Mouse (Mus musculus) cerebral cortex, adult 2 months (tissue): ENCODE results near the gene Olfr430.

Experiments used
- WGBS: fragments of 180-500 bp; shearing (Covaris S2); methylation state at CpG from one replicate; pipeline ENCODE4 v1.1.7; 2018; 5-methylcytosine and 5-hydroxymethylcytosine counted together

Gene Olfr430

DNA sequence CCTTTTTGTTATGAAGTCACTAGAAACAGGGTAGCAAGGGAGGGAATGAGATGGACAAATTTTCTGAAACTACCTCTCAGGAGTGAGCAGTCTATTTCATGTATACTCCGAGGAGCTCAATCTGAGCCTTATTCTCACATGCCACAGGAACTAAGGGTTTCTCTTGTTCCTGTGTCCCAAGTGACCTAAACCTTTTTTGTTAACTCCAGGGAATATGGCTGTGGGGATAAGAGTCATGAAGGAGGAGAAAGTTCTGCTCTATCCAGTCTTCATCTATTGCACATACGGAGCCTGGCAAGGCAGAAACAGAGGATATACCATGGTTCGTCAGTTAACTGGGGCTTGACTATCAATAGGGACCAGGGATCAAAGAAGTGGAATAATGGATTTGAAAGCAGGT lies at the start of gene Olfr430:
TSS of gene Olfr430 (plus strand) at position 301 of the 400 bp plus-strand sequence.
- 85% methylated on average over 3 of the region's 3 CpGs for WGBS

DNA sequence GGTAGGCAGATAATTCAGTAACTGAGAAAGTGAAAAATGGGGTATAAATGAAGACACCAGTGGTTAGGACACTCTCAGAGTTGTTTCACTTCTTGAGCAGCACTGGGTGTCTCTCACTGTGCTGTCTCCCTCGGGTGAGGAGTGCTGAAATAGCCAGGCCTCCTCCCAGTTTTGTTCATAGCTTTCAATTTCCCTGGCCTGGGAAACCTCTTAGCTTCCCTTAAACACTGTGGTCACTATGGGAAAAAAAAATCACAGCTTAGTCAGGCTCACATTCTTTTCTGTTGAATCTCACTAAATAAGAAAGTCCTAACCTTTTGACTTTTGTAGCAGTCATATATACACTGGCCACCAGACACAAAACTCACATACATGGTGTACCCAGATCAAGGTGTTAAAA lies 34.7 kb upstream of the Olfr430 start, which contains the start of gene Ifi205:
TSS of gene Ifi205 (minus strand) at position 113 of the 400 bp plus-strand sequence.
- 40% methylated on average over 1 of the region's 1 CpGs for WGBS

DNA sequence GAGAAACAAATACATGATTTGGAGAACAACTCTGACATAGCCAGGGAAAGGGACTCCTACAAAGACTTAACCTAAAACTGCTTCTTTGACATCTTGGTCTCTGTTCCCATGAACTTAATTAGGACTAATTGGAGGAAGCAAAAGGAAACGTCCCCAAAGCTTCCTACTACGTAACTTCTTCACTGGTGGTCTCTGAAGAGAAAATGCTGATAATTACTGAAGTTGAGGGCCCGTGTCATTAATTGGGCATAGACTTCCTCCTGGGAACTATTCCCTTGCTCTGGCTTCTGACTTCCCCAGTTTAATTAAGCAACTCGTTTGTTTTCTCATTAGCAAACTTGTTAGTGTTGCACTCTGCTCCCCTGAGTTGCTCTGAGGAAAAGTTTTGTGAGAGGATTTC lies 30.6 kb upstream of the Olfr430 start:
- 54% methylated on average over 4 of the region's 4 CpGs for WGBS

DNA sequence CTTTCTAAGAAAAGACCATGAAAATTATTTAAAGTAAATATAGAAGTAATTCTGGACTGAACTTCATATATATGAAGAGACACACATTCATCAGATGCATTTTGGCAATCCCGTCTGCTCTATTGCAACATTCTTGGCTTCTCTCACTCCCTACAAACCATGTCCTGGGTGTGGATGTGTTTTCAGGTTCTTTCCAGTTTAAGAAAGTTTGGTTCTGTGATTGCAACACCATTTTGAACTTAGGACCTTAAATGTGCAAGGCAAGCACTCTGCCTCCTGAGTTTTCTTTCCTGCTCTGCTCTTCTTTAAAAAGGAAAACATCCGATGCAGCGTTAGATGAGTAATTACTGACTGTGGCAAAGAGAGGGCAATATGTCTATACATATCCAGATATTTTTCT lies 27.9 kb upstream of the Olfr430 start:
- WGBS: 92% methylated on average over 3 of the region's 3 CpGs

DNA sequence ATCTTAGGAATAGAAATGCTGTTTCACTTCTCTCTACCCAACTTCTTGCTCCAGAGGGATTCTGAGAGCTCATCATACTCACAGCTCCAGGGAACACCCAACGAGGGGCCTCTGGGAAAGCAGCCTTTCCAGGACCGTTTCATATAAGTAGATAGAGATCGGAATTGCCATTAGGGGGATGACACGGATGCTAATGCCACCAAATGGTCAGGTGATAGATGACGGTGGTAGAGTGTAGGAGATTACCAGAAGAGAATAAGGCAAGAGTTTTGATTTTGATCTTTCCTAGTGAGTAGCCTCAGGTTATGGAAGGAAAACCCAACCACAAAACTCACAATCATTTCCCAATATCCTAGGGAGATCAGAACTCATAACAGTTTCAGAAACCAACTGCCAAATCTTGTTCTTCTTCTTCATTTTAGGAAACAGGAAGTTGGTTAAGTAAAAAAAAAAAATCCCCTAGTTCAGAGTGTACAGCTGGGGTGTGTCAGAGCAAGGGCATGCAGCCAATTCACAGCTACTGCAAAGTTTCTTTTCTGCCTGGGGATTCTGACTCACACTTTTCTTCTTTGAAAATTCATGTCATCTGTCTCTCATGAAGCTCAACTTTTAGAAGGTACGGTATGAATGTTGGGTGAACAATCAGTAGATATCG lies 25.8 kb upstream of the Olfr430 start, which contains the start of gene Olfr433:
TSS of gene Olfr433 (plus strand) at position 183 of the 655 bp plus-strand sequence.
- WGBS: 80% methylated on average over 7 of the region's 7 CpGs

DNA sequence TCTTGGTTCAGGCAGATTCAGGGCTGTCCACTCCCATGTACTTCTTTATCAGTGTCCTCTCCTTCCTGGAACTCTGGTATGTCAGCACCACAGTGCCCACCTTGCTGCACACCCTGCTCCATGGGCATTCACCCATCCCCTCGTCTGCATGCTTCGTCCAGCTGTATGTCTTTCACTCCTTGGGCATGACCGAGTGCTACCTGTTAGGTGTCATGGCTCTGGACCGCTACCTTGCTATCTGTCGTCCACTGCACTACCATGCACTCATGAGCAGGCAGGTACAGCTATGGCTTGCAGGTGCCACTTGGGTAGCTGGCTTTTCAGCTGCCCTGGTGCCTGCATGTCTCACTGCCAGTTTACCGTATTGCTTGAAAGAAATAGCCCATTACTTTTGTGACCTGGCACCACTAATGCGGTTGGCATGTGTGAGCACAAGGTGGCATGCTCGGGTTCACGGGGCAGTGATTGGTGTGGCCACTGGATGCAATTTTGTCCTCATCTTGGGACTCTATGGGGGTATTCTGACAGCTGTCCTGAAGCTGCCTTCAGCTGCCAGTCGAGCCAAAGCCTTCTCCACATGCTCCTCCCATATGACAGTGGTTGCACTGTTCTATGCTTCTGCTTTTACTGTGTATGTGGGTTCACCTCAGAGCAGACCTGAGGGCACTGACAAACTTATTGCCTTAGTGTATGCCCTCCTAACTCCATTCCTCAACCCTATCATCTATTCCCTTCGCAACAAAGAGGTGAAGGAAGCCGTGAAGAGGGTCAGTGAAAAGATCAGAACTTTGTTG lies 24.1 kb upstream of the Olfr430 start:
- 92% methylated on average over 12 of the region's 12 CpGs for WGBS

DNA sequence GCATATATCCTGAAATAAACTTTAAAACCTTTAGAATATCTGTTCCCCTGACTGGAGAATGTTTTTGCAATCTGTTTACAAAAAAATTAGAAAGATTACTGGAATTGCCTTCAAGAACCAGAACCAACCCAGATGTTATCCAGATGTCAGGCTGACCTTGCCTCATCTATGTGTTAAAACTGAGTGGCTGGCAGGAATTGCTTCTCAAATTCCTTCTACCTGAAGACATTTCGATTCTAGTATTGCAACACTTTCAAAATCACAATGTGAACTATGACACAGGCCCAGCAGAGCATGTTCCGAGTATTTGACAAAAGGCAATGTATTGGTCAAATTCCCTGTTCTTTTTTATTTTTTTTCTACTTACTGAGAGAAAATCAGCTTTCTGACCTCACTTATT lies 22.0 kb upstream of the Olfr430 start:
- WGBS: 72% methylated on average over 2 of the region's 2 CpGs

DNA sequence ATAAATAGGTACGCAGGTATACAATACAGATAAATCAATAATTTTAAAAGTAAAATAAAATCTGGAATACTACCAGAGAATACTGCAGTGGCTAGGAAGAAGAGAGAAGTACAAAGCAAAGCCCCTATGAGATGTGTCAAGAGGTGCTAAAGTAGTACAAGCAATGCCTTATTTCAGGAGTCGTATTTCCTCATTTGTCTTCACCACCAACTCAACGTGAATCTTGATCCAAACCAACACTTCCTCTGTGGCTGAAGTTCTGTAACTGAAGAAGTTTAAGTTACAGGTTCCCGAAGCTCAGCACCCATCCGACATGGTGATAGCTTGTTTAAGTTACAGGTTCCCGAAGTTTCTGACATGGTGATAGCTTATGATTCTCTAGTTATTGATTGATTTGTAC lies 18.2 kb upstream of the Olfr430 start:
- 85% methylated on average over 6 of the region's 6 CpGs for WGBS

DNA sequence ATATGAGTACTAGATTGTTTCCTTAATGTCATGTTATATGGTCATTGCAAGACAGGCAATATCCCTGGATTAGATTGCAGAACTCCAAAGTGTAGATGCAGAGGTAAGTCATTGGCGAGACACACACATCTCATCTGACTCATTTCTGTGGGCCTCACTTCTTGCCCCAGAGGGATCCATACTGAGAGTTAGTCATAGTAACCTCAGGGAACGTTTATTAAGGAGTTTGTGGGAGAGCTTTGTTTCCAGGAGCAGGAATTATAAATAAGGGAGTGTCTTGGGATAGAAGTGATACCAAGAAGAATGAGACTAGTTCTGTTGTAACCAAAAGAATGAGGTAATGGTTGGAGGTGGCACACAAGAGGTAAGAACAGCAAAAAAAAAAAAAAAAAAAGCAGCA lies 17.5 kb upstream of the Olfr430 start, which contains the start of gene Olfr432:
TSS of gene Olfr432 (plus strand) at position 313 of the 400 bp plus-strand sequence.
- WGBS: 73% methylated on average over 2 of the region's 2 CpGs

DNA sequence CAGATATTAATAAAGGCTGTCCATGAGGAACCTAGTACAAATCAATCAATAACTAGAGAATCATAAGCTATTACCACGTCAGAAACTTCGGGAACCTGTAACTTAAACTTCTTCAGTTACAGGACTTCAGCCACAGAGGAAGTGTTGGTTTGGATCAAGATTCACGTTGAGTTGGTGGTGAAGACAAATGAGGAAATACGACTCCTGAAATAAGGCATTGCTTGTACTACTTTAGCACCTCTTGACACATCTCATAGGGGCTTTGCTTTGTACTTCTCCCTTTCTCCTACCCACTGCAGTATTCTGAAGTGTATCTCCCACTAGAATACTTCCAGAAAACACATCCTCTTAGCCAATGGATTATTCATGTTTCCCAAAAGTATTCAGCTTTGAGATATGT lies 17.0 kb upstream of the Olfr430 start:
- WGBS: 82% methylated on average over 4 of the region's 4 CpGs

DNA sequence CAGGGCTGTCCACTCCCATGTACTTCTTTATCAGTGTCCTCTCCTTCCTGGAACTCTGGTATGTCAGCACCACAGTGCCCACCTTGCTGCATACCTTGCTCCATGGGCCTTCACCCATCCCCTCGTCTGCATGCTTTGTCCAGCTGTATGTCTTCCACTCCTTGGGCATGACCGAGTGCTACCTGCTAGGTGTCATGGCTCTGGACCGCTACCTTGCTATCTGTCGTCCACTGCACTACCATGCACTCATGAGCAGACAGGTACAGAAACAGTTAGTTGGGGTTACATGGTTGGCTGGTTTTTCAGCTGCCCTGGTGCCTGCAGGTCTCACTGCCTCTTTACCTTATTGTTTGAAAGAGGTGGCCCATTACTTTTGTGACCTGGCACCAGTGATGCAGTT lies 15.9 kb upstream of the Olfr430 start:
- WGBS: 92% methylated on average over 4 of the region's 4 CpGs

DNA sequence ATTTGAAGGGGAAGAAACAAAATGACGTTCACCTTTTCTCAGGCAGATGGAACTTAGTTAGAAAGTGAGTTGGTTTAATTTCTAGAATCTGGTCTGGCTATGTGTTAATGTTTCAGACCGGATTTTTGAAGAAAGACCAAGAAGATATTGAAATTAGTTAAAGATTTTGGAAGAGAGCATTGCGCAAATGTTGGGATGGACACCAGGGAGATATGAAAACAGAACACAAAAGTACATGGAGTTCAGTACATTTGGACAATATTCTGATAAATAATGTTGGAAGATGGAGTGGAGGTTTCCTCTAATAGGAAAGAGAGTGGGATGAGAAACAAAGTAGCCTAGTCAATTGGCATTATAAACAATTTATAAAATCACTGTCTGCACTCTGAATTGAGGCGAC lies 14.9 kb upstream of the Olfr430 start:
- WGBS: 87% methylated on average over 4 of the region's 4 CpGs

DNA sequence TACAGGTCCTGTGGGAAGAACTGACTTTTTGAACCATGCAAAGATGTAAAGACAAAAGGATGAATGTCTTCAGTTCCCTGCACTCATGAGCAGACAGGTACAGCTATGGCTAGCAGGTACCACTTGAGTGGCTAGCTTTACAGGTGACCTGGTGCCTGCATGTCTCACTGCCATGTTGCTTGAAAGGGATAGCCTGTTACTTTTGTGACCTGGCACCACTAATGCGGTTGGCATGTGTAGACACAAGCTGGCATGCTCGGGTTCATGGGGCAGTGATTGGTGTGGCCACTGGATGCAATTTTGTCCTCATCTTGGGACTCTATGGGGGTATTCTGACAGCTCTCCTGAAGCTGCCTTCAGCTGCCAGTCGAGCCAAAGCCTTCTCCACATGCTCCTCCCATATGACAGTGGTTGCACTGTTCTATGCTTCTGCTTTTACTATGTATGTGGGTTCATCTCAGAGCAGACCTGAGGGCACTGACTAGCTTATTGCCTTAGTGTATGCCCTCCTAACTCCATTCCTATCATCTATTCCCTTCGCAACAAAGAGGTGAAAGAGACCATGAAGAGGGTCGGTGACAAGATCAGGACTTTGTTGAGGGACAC lies 14.4 kb upstream of the Olfr430 start:
- 80% methylated on average over 5 of the region's 5 CpGs for WGBS

DNA sequence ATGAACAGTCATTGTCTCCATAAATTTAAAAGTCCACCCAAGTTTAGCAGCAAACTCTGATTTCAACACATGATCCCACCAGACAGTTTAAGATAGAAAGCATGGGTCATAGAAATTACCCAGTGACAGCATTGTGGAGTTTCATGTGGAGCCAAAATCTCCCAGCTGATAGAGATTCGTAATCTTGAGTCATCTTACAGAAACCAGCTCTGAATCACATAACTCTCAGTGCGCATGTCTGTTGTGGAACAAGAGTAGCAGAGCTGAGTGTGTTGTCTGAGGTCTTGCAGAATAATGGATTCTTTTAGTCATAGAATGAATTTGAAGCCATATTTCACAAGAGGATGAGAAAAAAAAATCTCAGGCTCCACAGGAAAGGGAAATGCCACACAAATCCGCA lies 13.4 kb upstream of the Olfr430 start:
- 58% methylated on average over 3 of the region's 3 CpGs for WGBS

DNA sequence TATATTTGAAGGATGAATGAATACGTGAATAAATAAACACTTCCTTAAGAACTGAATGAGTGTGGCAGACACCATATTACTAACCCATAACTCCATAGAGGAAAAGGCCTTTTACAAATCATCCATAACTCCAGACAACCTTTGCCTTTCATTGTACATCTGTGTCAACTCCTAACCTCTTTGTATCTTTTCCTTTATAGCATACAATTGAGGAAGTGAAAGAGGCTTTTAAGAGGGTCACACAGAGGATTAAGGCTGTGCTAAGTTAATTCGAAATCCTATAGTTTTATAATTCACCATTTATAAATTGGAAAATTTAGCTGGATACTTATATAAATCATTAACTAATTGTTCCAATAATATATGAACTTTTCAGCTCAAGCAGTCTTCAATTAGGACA lies 11.2 kb upstream of the Olfr430 start:
- WGBS: 76% methylated on average over 2 of the region's 2 CpGs

DNA sequence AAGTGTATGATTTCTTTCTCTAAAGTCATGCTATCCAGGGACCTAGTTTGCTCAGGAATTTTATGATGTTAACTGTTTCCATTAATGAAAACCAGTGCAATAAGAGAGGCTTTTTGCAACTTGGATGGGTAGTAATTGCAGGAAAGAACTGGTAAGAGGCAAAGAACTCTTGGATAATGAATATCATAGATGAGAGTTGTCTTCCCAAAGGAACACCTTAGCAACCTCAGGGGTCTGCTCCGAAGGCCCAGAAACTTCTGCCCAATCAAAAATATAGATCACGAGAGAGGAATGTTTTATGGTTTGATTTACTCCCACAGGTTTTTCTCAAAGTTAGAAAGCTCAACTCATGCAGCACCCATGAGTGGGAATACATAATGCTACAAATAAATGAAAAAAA lies 17.6 kb downstream of the Olfr430 start, which contains the start of gene Olfr429:
TSS of gene Olfr429 (plus strand) at position 301 of the 400 bp plus-strand sequence.
- WGBS: 87% methylated on average over 2 of the region's 2 CpGs

DNA sequence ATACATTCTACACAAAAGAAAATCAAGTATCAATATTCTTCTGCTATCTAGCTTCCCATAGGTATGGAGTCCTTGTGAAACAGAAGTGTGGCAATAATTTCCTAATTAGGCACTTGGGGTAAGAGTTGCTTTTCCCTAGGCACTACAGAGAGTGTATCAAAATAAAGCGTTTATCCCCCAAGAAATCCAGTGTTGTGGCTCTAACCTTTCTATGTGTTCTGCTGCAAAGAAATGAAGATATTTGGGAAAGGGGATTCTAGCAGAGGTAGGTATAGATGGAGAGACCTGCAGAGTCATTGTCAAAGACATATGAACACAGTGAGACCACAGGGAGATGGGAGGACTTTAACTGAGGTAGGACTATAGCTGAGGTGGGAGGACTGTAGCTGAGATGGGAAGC lies 30.2 kb downstream of the Olfr430 start, which contains the start of gene Olfr427:
TSS of gene Olfr427 (plus strand) at position 301 of the 400 bp plus-strand sequence.
- whole genome bisulfite sequencing: 92% methylated on average over 1 of the region's 1 CpGs

DNA sequence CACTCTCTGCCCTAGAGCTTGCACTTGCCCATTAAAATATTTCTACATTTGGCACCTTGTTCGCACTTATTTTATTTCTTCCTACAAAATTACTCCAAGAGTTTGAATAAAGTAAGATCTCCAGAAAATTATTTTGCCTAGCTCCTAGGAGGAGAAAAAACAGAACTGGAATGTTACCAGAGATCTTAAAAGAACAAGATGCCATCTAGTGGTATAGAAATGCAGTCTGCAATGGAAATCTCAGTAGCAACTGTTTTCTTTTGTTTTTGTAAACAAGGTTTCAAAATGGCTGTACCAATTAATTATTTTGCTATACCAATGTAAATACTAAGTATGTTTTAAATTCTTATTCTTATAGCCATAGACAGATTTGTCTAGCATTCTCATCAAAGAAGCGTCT lies 37.3 kb downstream of the Olfr430 start:
- WGBS: 56% methylated on average over 2 of the region's 2 CpGs

DNA sequence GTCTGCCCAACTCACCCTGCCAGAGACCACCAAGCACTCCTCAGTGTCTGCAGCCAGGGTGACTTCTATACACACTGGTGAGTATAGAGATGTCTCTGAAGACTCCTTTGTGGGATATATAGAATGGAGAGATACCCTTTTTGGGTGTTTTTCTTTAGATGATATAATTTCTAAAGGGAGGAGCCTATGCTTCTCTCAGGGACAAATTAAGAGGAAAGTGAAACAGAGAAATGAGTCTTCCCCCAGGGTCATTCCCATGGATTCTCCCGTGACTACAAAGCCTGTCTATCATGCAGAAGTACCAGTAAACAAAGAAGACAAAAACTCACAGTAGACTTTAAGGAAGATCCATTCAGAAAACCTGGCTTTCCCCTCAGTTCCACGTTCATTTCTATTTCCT lies 54.7 kb downstream of the Olfr430 start, which contains the start of gene Olfr231:
TSS of gene Olfr231 (minus strand) at position 101 of the 400 bp plus-strand sequence.
- WGBS: 66% methylated on average over 2 of the region's 2 CpGs
